Mouse (Mus musculus) heart, postnatal 10 days (tissue): ENCODE measurements around the gene Recql5. TPM values are rescaled to one million over a fixed set of nuclear protein-coding genes. Genes with fewer than 3 reads are reported as not detected.

Experiments used
- DNase-seq, 2 experiments: peaks; one replicate each; pipeline ENCODE4 v3.0.0; 2021
- intact Hi-C: fragments of 180-260 bp; cut with DNase I; formaldehyde crosslinking; loops from one replicate; pipeline ENCODE4 v1.15.1; 2025
- total RNA-seq, 2 experiments: library from RNA; stranded (reverse); gene quantifications; 2 replicates each; pipeline ENCODE4 v1.2.3; 2021

Gene Recql5
- total RNA-seq, 2 experiments from 2014 or later: 8.3 to 10.9 TPM

DNA sequence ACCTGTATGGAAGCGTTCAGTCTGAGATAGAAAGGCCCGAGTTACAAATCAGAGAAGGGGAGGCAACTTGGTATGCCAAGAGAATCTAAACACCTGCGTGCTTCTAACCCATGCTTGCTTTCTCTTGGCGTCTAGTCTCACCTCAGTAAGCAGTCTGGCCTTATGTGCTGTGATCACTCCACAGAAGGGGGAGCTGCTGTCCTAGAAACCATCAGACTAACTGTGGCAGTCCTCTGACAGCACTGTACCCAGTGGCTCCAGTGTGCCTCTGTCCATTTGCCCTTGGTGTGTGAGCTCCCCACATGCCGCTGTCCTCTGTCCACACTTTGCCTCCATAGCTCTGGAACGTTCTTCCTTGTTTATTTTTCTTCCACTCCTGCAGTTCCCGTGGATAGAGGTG lies 8.7 kb upstream of the Recql5 start:
- no peak for DNase-seq
- intact Hi-C loops: loop anchor here (5.0 kb wide), 1 partner anchor 140 kb away; no protein-coding TSS in a partner anchor

DNA sequence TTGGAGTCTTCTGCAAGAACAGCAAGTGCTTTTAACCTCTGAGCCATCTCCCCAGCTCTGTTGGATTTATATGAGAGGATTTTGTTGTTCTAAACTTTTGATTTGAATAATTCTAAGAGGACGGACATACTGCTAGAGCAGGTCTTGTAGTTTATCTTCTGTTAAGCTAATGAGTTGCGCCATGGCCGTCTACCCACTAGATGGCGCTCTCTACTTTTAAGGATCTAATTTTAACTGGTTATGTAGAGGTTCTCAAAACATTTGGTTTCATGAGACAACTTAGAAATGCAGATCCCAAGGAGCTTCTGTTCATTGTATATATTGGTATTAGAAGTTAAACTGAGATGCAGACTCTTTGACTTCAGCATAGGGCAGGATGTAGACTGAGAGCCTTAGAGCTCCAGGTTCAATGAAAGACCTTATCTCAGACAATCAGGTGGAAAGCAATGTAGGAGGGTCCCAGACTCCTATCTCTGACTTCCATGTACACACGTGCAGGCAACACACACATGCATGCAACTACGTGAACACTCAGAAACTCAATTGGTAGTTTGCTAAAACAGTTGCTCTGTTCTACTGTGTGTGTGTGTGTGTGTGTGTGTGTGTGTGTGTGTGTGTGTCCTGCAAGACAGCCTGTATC lies 6.5 kb upstream of the Recql5 start:
- DNase-seq: peak; percentile 71 to 82
- intact Hi-C loops: loop anchor here (1.0 to 5.0 kb wide), 3 partner anchors 59 to 190 kb away; no protein-coding TSS in a partner anchor

DNA sequence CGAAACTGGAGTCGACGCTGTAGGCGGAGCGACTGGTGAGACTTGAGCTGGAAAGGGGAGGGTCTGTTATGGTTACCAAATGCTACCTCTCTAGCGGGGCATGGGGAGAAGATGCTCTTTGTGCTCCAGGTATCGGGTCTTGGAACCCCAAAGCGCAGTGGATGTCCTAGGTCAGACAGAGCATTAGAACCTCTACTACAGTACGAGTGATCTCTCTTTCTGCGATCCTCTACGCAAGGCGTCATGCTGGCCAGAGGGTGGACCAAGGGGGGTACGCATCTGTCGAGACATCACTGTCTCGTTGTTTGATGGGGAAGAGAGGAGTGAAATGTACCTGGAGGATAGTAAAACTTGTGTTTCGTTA lies 452 bp upstream of the Recql5 start:
- DNase-seq: no peak
- intact Hi-C loops: no loop called here

DNA sequence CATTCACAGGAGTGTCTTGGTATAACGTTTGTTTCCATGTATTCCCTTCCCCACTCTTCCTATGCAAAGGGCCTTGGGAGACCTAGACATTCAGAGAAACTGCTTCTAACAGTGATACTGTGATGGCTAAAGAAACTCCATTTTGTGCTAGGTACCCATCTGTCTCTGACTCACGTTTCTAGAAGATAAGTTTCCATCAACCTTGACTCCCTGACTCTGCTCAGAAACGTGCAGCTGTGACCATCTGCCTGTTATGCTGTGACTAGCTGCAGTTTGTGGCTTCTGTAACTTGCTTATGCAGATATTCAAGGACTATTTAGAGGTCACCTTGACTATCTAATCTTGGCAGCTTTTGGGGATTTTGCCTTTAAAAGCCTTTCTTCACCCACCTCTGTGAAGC lies 2.0 kb downstream of the Recql5 start:
- intact Hi-C loops: no loop called here
- DNase-seq: no peak

DNA sequence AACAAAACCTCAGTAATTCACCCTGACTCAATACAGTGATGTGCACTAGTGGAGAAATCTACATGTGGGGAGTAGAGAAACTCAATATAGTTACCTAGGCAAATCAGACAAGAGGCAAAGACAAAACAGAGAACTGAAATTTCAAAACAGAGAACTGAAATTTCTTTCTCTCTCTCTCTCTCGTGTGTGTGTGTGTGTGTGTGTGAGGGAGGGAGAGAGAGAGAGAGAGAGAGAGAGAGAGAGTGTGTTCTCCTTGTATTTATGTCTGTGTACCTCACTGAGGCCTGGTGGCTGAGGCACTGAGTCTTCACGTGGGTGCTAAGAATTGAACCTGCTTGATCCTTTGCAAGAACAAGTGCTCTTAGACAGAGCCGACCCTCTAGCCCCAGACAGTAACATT lies 3.5 kb downstream of the Recql5 start:
- intact Hi-C loops: no loop called here

DNA sequence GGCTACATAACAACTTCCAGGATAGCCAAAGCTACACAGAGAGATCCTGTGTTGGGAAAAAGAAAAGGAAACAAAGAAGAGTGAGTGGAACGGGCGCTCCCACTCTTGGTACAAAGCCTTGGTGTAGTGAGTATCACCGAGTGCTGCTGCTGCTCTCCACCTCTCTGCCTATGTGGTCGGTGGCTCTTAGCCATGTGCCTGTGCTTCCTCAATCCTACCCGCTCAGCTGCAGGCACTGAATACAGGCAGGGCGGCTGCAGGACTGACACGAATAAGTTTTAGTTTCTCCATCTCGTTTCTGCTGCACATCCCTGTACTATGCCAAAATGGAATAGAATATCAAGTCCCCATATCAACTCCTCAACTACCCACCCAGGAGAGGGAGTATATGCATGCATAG lies 4.2 kb downstream of the Recql5 start:
- DNase-seq: no peak

More for the DNA sequence above, 3.5 kb downstream of the Recql5 start:
- DNase-seq: no peak

DNA sequence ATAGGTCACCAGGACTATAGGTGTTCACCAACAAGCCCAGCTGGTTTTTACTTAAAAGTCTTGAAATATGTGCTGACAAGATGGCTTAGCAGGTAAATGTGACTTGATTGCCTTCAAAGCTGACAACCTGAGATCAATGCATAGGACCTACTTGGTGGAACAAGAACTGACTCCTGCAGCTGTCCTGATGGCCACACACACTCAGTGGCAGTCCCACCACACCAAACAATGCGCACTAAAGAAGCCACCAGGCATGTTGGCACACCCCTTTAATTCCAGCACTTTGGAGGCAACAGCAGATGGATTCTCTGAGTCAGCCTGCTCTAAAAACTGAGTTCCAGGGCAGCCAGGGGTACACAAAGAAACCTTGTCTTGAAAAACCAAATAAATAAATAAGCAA lies 11.3 kb downstream of the Recql5 start:
- intact Hi-C loops: loop anchor here (2.0 kb wide), 1 partner anchor 27 kb away; no protein-coding TSS in a partner anchor
- DNase-seq: no peak

More for the DNA sequence above, 4.2 kb downstream of the Recql5 start:
- intact Hi-C loops: no loop called here

DNA sequence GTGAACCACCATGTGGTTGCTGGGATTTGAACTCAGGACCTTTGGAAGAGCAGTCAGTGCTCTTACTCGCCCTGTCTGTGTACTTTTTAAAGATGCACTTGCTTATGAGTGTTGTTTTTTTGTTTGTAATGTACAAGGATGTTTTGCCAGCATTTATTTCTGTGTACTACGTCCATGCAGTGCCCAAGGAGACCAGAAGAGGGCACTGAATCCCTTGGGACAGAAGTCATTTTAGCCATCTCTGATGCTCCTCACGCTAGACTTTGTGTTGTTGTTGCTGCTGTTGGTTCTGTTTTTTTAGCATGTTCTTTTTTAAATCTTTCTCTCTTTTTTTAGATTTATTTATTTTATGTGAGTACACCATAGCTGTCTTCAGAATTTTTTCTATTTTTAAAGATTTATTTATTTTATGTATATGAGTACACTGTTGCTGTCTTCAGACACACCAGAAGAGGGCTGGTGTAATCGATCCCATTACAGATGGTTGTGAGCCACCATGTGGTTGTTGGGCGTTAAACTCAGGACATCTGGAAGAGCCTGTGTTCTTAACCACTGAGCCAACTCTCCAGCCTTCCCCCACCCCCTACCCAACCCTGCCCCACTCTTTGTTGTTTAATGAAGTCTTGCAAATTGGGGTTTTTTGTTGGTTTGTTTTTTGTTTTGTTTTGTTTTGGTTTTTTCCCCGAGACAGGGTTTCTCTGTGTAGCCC lies 13.0 kb downstream of the Recql5 start:
- intact Hi-C loops: loop anchor here (2.0 kb wide), 1 partner anchor 25 kb away; no protein-coding TSS in a partner anchor
- DNase-seq: peak; percentile 52 to 65

DNA sequence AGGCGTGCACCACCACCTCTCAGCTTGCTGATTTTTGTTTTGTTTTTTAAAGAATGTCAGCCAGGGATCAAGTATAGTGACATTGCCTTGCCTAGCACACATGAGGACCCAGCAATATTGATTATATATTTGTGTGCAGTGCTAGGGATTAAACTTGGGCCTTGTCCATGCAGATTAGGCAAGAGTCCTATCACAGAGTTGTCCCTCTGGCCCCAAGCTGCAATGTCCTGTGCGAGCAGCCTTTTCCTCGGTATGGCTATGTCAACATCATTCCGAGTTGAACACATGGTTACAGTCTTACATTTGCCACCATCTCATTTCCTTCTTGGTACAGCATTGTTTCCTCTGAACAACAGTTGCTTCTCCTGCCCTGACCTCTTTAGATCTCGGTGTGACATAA lies 14.2 kb downstream of the Recql5 start:
- no peak for DNase-seq
- intact Hi-C loops: no loop called here

DNA sequence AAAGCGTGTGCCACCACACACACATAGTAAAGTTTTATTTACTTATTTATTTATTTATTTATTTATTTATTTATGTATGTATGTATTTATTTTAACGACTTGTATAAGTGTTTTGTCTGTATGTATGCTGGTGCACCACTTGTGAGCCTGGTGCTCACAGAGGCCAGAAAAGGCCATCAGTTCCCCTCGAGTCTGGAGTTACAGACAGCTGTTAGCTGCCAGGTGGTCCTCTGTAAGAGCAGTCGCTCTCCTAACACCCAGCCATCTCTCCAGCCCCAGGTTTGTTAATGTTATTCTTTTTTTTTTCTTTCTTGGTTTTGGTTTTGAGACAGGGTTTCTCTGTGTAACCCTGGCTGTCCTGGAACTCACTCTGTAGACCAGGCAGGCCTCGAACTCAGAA lies 14.6 kb downstream of the Recql5 start:
- DNase-seq: no peak
- intact Hi-C loops: no loop called here

DNA sequence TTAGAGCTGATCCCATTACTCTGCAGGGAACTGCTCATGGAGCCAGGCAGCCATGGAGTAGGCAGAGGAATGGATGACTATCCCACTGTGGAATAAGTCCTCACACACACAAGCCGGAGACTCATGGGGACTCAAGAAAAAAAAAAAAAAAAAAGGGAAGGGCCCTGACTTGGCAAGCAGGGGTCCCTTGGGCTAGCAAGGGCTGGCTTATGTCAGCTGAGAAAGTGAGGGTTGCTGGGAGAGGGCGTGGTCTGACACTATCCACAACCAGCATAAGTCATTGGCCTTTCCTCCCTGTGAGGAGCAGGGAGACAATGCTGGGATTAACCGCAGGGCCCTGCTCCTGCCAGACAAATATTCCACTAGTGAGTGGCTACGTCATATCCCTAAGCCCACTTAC lies 16.7 kb downstream of the Recql5 start:
- no peak for DNase-seq
- intact Hi-C loops: no loop called here

DNA sequence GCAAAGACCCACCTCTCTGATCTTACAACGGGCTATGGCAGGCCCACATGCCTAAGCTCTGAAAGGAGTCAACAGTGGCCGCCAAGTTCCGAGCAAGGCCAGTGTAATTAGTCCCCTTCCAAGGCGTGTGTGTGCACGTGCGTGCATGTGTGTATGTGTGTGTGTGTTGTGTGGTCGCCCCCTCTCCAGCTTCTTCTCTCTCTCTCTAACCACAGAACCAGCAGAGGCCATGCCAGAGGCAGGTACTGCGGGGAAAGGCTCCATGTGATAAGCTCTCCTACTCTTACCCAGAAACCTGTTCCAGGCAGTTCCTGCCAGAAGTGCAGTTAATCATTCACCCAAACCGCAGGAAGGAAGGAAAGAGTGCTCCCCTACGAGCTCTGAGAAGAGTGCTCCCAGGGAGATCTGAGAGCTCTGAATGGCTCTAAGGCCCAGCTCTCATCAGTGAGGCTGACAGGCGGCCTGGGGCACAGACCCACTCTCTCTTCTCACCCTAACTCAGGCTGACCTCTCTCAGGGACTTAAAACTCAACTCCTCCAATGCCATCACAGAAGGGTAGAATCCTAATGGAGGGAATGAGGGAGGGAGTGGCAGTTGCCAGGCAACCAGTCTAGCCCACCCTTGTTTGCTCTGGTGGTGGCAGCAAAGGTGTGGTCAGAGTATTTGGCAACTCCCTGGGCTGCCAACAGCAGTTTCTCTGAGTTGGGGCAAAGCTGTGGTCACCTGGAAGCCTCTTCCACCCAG lies 21.5 kb downstream of the Recql5 start, which contains the start of gene Smim6:
Gene Smim6, plus strand, starts transcription at position 386 of the 745 bp plus-strand sequence.
- DNase-seq: no peak
- intact Hi-C loops: no loop called here

DNA sequence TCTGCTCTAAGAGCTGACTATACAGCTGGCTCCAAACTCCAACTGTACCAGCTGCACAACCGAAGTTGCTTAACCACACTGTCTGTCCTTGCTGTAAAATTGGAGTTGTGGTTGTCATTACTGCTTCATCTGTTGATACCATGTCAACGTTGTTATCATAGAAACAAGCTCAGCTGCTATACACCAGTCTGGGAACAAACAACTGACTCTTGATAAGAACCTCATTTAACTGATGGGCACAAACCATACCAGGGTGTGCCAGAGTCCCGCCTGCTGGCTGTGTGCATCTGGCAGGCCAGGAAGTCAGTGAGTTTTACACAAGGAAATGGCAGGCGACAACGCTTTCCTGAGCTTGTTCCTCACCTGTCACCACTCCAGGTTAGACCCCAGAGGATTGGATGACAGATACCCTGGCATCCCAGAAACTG lies 22.1 kb downstream of the Recql5 start:
- DNase-seq: peak; percentile 59 to 70
- intact Hi-C loops: no loop called here

DNA sequence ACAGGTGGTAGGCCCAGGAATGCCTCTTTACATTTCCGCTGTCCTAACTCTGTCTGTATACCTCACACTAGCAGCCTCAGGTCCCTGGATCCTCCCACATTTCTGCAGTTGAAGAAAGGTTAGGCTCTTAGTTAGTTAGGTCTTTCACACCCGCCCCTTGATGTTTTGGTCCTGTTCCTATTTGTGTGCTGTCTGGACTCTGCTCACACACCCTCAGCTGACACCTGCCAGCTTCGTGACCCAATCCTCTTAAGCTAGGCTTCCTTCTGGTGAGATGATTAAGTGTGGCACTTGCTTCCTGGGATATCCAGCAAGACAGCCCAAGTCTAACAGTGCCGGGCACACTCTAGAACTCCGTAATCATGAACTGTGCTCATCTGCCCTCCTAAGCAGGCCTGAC lies 26.8 kb downstream of the Recql5 start:
- intact Hi-C loops: no loop called here
- no peak for DNase-seq

DNA sequence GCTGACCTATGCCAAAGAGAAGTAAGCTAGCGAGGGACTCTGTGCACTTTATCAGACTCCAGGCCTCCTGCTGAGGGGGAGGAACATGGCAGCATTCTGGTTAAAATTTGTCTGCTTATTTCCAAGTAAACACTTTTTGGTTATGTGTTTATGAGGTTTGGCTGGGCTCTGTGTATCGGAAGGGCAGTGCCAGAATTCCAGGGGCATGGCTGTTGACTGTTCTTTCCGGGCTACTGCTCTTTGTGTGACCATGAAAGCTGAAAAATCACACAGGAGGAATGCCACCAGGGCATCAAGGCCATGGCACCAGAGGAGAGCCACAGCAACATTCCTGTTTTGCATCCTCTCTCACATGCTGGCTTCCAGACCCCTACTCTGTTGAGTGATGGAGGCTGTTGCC lies 27.2 kb downstream of the Recql5 start:
- intact Hi-C loops: no loop called here
- DNase-seq: no peak

DNA sequence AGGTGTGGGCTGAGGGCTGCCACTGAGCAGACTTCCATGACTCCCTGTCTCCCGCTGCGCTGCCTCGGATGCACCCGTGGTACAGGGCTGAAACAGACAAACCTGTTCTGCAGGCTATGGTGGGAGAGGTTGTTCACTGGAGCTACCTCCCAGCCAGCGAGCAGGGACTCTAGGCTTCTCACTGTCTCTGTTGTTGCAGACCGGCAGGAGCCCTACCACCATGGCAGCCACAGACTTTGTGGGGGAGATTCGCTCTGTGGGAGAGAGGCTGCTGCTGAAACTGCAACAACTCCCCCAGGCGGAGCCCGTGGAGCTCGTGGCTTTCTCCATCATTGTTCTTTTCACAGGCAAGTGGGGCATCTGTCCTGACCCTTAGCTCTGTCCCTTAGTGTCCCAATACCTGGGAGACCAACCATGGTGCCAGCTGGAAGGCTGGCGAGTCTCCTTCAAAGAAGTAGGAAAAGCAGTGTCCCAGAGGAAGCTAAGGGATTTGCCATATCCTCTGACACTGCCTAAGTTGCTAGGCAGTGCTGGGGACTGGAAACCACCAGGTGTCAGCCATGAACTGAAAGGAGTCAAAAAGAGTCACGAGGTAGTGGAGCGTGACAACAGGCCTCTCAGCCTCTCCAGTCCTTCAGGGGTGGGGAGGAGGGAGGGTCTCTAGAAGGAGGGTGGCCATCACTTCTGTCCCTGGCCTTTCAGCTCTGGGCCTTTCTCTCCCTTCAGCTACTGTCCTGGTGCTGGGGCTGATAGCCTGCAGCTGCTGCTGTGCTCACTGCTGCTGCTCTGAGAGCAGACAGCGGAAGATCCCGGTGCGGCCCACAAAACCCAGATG lies 28.1 kb downstream of the Recql5 start:
- intact Hi-C loops: no loop called here
- peak in 1 of 2 experiments; percentile 25 for DNase-seq

DNA sequence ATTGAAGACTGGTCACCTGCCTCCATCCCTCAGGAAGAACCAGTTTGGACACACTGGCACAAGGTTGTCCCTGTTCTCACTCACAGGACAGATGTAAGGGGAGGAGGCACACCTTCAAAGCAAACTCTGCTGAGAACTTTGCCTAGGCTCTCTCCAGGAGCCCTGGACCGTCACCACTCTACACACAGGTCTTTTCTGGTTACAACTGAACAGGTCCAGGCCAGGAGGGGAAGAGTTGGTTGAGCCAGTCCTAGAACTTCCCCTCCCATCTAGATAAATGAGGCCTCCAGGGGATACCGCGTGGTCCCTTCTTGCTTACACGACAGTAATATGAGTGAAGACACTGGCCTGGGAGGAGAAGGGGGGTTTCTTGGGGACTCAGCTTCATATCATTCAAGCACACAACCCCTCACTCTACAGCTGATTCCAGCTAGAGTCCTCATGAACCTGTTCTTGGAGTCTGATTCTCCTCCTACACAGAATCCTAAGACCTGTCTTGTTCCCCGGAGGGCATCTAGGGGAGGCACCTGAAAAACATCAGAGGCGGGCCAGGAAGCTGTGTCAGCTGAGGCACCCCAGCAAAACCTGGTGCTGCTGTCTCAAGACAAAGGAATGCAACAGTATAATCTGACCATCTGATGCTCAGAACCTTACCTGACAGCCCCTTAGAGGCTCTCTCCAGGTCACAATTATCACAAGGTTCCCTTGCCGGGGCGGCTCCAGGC lies 28.9 kb downstream of the Recql5 start:
- no peak for DNase-seq
- intact Hi-C loops: no loop called here

DNA sequence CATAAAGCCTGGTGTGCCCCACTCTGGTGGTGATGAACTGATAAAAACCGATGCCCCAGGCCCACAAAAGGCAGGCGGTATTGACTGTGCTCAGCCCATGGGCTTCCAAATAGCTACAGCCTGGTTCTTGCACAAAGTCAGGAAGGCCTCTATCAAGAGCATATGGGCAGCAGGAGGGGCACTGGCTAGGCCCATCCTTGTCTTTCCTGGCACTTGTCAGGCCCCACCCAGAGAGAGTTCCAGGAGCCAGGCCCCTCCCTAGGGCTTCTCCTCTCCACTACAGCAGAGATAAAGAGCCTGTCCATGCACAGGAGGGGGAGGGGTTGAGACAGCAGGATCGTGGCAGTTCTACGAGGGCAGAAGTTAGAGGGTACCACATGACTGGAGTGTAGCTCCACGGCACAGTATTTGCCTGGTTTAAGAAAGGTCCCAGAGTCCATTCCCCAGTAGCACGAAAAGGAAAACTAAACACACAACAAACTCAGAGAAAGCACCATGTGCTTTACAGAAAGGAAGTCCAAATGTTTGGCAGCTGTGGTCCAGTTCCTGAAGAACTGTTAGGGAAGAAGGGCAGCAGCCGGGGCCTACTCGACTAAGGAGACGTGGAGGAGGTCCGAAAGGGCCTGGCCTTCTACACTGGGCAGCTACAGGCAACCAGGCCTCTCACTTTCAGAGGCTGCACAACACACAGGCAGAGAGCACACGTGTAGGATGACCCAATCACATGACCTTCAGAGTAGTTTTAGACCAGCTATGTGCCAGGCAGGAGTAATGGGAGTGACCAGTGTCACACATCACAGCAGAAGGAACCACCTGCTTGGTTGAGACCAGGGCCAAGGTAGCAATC lies 29.7 kb downstream of the Recql5 start:
- DNase-seq: peak; percentile 79 to 85
- intact Hi-C loops: no loop called here

DNA sequence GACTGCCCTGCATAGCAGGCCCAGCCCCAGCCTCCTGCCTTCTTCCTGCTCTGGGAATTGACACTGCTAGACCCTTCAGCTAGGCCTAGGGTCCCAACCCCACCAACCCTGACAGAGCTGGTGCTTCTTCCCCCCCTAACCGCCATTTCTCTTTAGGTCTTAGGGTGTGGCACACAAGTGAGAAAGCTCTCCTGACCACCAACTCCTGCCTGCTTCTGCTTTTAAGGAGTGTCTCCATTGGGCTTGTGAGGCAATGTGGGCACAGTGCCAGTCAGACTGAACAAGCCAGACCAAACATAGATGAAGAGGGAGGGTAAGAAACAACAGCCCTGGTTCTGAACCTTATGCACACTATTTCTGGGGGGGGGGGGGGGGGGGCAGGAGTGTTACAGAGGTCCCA lies 30.4 kb downstream of the Recql5 start:
- intact Hi-C loops: no loop called here

More for the DNA sequence above, 30.4 kb downstream of the Recql5 start:
- peak; percentile 79 for DNase-seq
